Mouse (Mus musculus): Measurements from ENCODE around the gene Rplp2. TPM values are rescaled to one million over a fixed set of nuclear protein-coding genes. Genes with fewer than 3 reads are reported as not detected.
A peak's percentile ranks its signal among the peaks of the same experiment; 100 is the strongest.

The Rplp2 gene
- polyA plus RNA-seq, 1 experiment from 2014 or later: 820 TPM

- Histone ChIP-seq H3K27ac (replicated peaks) (no peak overlapping the region), H3K27me3 (no peaks in the 10 kb centered on the region), H3K9me3 (no peaks in the 10 kb centered on the region), H3K9ac (replicated peaks) (no peak overlapping the region), H3K4me2 (replicated peaks) (no peak overlapping the region), H3K36me3 (peaks cover 22% of the 10 kb centered on the region), H3K4me3 (no peak overlapping the region), H3K4me1 (peaks cover 67% of the 10 kb centered on the region)
- WGBS: 90% methylated on average over 8 of the region's 8 CpGs
- ATAC-seq (replicated peaks): no peak
These were observed 15.0 kb upstream of the Rplp2 start for GRCm38 (mm10) chr7:141432186-141432611.

- Histone ChIP-seq H3K36me3 (peaks cover 22% of the 10 kb centered on the region), H3K27ac (replicated peaks) (no peak overlapping the region), H3K4me2 (replicated peaks) (0 out of 2 replicates have a peak overlapping the region, but pooled peaks have one; percentile 2), H3K27me3 (no peaks in the 10 kb centered on the region), H3K9ac (replicated peaks) (peak overlapping the region; percentile 72; the same call in 1 of the 2 replicates), H3K4me1 (peaks cover 71% of the 10 kb centered on the region), H3K9me3 (no peaks in the 10 kb centered on the region), H3K4me3 (peak overlapping the region; percentile 56; the same call in 1 of the 2 replicates)
- WGBS: 80% methylated on average over 6 of the region's 6 CpGs
- no peak for ATAC-seq (replicated peaks)
These were observed 14.2 kb upstream of the Rplp2 start for GRCm38 (mm10) chr7:141432741-141433516.

- peaks cover 22% of the 10 kb centered on the region for H3K36me3 ChIP-seq
- no peaks in the 10 kb centered on the region for H3K27me3 ChIP-seq
- H3K4me1 ChIP-seq: peaks cover 65% of the 10 kb centered on the region
- H3K27ac ChIP-seq (replicated peaks): peak overlapping the region; percentile 88
- WGBS: 69% methylated on average over 15 of the region's 15 CpGs
- H3K4me2 ChIP-seq (replicated peaks): peak overlapping the region; percentile 96
- peak overlapping the region; percentile 72 for H3K9ac ChIP-seq (replicated peaks)
- peak overlapping the region; percentile 56 for H3K4me3 ChIP-seq
- H3K9me3 ChIP-seq: no peaks in the 10 kb centered on the region
- ATAC-seq (replicated peaks): no peak
These were observed 13.4 kb upstream of the Rplp2 start for GRCm38 (mm10) chr7:141433517-141434400.

GRCm38 (mm10) chr7:141434464-141434863, 12.7 kb upstream of the Rplp2 start:
- H3K27me3 ChIP-seq: no peaks in the 10 kb centered on the region
- H3K4me3 ChIP-seq: peak overlapping the region; percentile 56
- H3K9me3 ChIP-seq: no peaks in the 10 kb centered on the region
- H3K36me3 ChIP-seq: peaks cover 22% of the 10 kb centered on the region
- 7% methylated on average over 8 of the region's 8 CpGs for WGBS
- peak; percentile 20; the same call in 1 of the 2 replicates for ATAC-seq (replicated peaks)
- peak overlapping the region; percentile 88 for H3K27ac ChIP-seq (replicated peaks)
- peak overlapping the region; percentile 96 for H3K4me2 ChIP-seq (replicated peaks)
- H3K9ac ChIP-seq (replicated peaks): peak overlapping the region; percentile 72
- peaks cover 57% of the 10 kb centered on the region for H3K4me1 ChIP-seq

GRCm38 (mm10) chr7:141435129-141435855, 11.9 kb upstream of the Rplp2 start:
- 3% methylated on average over 17 of the region's 17 CpGs for WGBS
- peak overlapping the region; percentile 88 for H3K27ac ChIP-seq (replicated peaks)
- peaks cover 19% of the 10 kb centered on the region for H3K36me3 ChIP-seq
- no peaks in the 10 kb centered on the region for H3K9me3 ChIP-seq
- peak overlapping the region; percentile 56 for H3K4me3 ChIP-seq
- H3K27me3 ChIP-seq: no peaks in the 10 kb centered on the region
- ATAC-seq (replicated peaks): peak; percentile 37
- H3K4me2 ChIP-seq (replicated peaks): peak overlapping the region; percentile 96
- peaks cover 50% of the 10 kb centered on the region for H3K4me1 ChIP-seq
- H3K9ac ChIP-seq (replicated peaks): peak overlapping the region; percentile 72

- Histone ChIP-seq H3K9ac (replicated peaks) (no peak overlapping the region; the same call in 1 of the 2 replicates), H3K4me1 (peaks cover 53% of the 10 kb centered on the region), H3K4me3 (peak overlapping the region; percentile 76; the same call in 1 of the 2 replicates), H3K9me3 (no peaks in the 10 kb centered on the region), H3K4me2 (replicated peaks) (peak overlapping the region; percentile 96), H3K27ac (replicated peaks) (peak overlapping the region; percentile 88; the same call in 1 of the 2 replicates), H3K36me3 (peaks cover 12% of the 10 kb centered on the region), H3K27me3 (no peaks in the 10 kb centered on the region)
- ATAC-seq (replicated peaks): no peak
- 78% methylated on average over 9 of the region's 9 CpGs for WGBS
These were observed 11.2 kb upstream of the Rplp2 start for GRCm38 (mm10) chr7:141435856-141436522.

GRCm38 (mm10) chr7:141436523-141436892, 10.7 kb upstream of the Rplp2 start:
- Histone ChIP-seq H3K27me3 (no peaks in the 10 kb centered on the region), H3K4me3 (peak overlapping the region; percentile 76), H3K4me1 (peaks cover 53% of the 10 kb centered on the region), H3K9me3 (no peaks in the 10 kb centered on the region), H3K4me2 (replicated peaks) (peak overlapping the region; percentile 95), H3K36me3 (peaks cover 7% of the 10 kb centered on the region), H3K27ac (replicated peaks) (peak overlapping the region; percentile 89), H3K9ac (replicated peaks) (peak overlapping the region; percentile 88)
- 44% methylated on average over 2 of the region's 2 CpGs for WGBS
- no peak for ATAC-seq (replicated peaks)

- ATAC-seq (replicated peaks): peak; percentile 74
- Histone ChIP-seq H3K27ac (replicated peaks) (peak within 1 kb of the TSS; percentile 89), H3K4me1 (peaks cover 57% of the 10 kb centered on the region), H3K4me3 (peak within 1 kb of the TSS; percentile 76), H3K9me3 (no peaks in the 10 kb centered on the region), H3K36me3 (no peaks in the 10 kb centered on the region), H3K9ac (replicated peaks) (peak within 1 kb of the TSS; percentile 88), H3K4me2 (replicated peaks) (peak within 1 kb of the TSS; percentile 95), H3K27me3 (no peaks in the 10 kb centered on the region)
- 5% methylated on average over 53 of the region's 53 CpGs for WGBS
These were observed 9.7 kb upstream of the Rplp2 start, which contains the start of gene Slc25a22 for GRCm38 (mm10) chr7:141437178-141438120. Gene Slc25a22, minus strand, starts transcription at chr7:141437892.

GRCm38 (mm10) chr7:141438201-141438968, 8.8 kb upstream of the Rplp2 start:
- Histone ChIP-seq H3K36me3 (no peaks in the 10 kb centered on the region), H3K4me1 (peaks cover 57% of the 10 kb centered on the region), H3K4me3 (no peak overlapping the region), H3K27me3 (no peaks in the 10 kb centered on the region), H3K27ac (replicated peaks) (peak overlapping the region; percentile 89), H3K9ac (replicated peaks) (no peak overlapping the region), H3K9me3 (no peaks in the 10 kb centered on the region), H3K4me2 (replicated peaks) (no peak overlapping the region)
- 90% methylated on average over 12 of the region's 12 CpGs for WGBS
- no peak for ATAC-seq (replicated peaks)
